Mouse (Mus musculus): ENCODE measurements around the gene Krt23. TPM values are rescaled to one million over a fixed set of nuclear protein-coding genes. Genes with fewer than 3 reads are reported as not detected.

Gene Krt23
- polyA plus RNA-seq, 1 experiment from 2014 or later: 0.26 TPM

DNA sequence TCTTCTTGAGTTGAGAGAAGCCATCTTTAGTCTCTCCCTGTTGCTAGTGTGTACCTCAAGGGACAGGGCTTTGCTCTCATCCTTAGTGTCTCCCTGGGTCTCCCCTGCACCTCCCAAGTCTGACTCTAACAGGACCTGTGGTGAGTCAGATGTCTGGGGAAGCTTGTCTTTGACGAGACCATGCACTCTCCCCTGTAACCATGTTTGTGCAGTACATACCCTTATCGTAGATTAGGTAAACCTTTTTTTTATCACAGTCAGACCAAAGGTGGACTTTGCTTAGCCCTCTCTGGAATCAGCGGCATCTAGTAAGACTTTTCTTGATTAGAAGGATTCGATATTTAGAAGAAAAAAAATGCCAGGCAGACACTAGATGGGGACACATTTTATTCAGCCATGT lies 38.9 kb downstream of the Krt23 start:
- no peaks in the 10 kb centered on the region for H3K27me3 ChIP-seq
- no peak overlapping the region for H3K4me2 ChIP-seq
- peaks cover 7% of the 10 kb centered on the region; the same call in 1 of the 2 replicates for H3K4me1 ChIP-seq (replicated peaks)
- H3K9me3 ChIP-seq: no peaks in the 10 kb centered on the region
- H3K4me3 ChIP-seq (replicated peaks): no peak overlapping the region
- no peak overlapping the region for H3K9ac ChIP-seq (replicated peaks)
- no peak overlapping the region for H3K27ac ChIP-seq
- WGBS: 90% methylated on average over 4 of the region's 4 CpGs
- no peak for ATAC-seq (ENCODE audit: insufficient number of reproducible peaks, insufficient read depth, low FRiP score, low TSS enrichment, low read depth)
- no peaks in the 10 kb centered on the region for H3K36me3 ChIP-seq

- Histone ChIP-seq H3K4me1 (replicated peaks) (peaks cover 7% of the 10 kb centered on the region; the same call in 1 of the 2 replicates), H3K9ac (replicated peaks) (no peak overlapping the region), H3K9me3 (no peaks in the 10 kb centered on the region), H3K36me3 (no peaks in the 10 kb centered on the region), H3K27ac (no peak overlapping the region), H3K27me3 (peaks cover 4% of the 10 kb centered on the region; the same call in 1 of the 2 replicates), H3K4me3 (replicated peaks) (no peak overlapping the region), H3K4me2 (no peak overlapping the region)
- 44% methylated on average over 2 of the region's 2 CpGs for WGBS
- no peak for ATAC-seq (ENCODE audit: insufficient number of reproducible peaks, insufficient read depth, low FRiP score, low TSS enrichment, low read depth)
Measured at GRCm38 (mm10) chr11:99448769-99449168, 44.2 kb downstream of the Krt23 start.

- Histone ChIP-seq H3K4me2 (no peak overlapping the region), H3K36me3 (no peaks in the 10 kb centered on the region), H3K9me3 (no peaks in the 10 kb centered on the region), H3K4me1 (replicated peaks) (peaks cover 5% of the 10 kb centered on the region; the same call in 1 of the 2 replicates), H3K27ac (no peak overlapping the region), H3K4me3 (replicated peaks) (no peak overlapping the region), H3K9ac (replicated peaks) (no peak overlapping the region), H3K27me3 (no peaks in the 10 kb centered on the region)
- WGBS: 68% methylated on average over 8 of the region's 8 CpGs
- no peak for ATAC-seq (ENCODE audit: insufficient number of reproducible peaks, insufficient read depth, low FRiP score, low TSS enrichment, low read depth)
Measured at GRCm38 (mm10) chr11:99441220-99441619, 51.7 kb downstream of the Krt23 start.

DNA sequence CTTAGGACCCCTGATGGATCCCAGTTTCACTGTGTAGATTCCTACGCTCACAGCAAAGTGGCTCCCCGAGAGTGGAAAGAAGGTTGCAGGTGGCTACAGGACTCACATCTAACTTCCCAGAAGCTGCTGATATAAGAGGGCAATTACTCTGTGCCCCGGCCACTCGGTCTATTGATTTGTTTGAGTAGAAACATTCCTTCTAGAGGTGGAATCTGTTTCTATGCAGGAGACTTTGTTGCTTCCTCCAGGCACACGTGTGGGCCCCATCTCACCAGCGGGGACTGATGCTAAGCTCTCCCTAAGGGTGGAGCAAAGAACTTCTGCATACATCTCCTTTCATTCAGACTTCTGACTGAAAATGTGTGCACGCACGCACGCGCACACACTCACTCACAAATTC lies 53.5 kb downstream of the Krt23 start:
- H3K27ac ChIP-seq: no peak overlapping the region
- WGBS: 62% methylated on average over 10 of the region's 10 CpGs

DNA sequence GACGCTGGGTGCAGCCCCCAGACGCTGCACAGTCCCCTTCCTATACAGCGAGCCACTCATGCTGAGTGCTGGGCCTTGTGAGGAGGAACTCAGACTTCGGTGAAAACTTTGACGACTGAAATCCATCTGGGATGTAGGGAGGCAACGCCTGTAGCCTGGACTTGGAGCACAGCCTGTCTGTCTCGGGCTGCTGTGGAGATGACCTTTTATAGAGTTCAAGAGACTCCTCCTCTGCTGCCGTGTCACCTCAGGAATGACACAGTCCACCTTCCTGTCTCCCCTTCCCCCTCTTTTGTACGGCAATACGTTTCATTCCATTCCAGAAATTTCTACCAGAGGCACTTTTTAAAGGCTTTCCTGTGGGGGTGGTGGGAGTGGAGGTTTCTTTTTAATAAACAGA lies 55.0 kb downstream of the Krt23 start, which contains the start of gene Krt20:
Gene Krt20, minus strand, starts transcription at position 179 of the 400 bp plus-strand sequence.
- no peaks in the 10 kb centered on the region for H3K9me3 ChIP-seq
- no peak within 1 kb of the TSS for H3K9ac ChIP-seq (replicated peaks)
- no peak for ATAC-seq (ENCODE audit: insufficient number of reproducible peaks, insufficient read depth, low FRiP score, low TSS enrichment, low read depth)
- peaks cover 5% of the 10 kb centered on the region; the same call in 1 of the 2 replicates for H3K4me1 ChIP-seq (replicated peaks)
- 42% methylated on average over 10 of the region's 10 CpGs for WGBS
- no peaks in the 10 kb centered on the region for H3K27me3 ChIP-seq
- H3K4me2 ChIP-seq: no peak within 1 kb of the TSS
- no peak within 1 kb of the TSS for H3K27ac ChIP-seq
- H3K36me3 ChIP-seq: no peaks in the 10 kb centered on the region
- H3K4me3 ChIP-seq (replicated peaks): no peak within 1 kb of the TSS

More for the DNA sequence above, 53.5 kb downstream of the Krt23 start:
- no peaks in the 10 kb centered on the region for H3K9me3 ChIP-seq
- no peak overlapping the region for H3K4me2 ChIP-seq
- H3K36me3 ChIP-seq: no peaks in the 10 kb centered on the region
- no peaks in the 10 kb centered on the region for H3K27me3 ChIP-seq
- H3K9ac ChIP-seq (replicated peaks): no peak overlapping the region
- H3K4me1 ChIP-seq (replicated peaks): peaks cover 5% of the 10 kb centered on the region; the same call in 1 of the 2 replicates
- no peak overlapping the region for H3K4me3 ChIP-seq (replicated peaks)
- no peak for ATAC-seq (ENCODE audit: insufficient number of reproducible peaks, insufficient read depth, low FRiP score, low TSS enrichment, low read depth)

DNA sequence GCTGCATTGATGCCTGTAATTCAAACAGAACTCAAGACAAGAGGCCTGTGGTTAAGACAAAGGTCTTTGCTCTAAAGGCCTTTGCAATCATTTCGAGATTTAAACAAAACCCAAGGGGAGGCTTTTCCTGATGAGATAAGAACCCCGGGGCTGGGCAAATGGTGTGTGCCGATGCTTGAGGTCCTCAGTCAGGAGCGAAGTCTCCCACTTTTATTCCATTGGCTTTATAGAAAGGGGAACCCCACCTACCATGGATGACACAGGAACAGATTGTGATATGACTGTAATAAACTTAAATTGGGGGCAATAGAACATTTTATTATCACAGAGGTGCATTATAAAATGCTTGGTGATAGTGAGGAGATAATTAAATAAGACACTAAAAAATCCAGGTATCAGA lies 56.3 kb downstream of the Krt23 start:
- H3K27me3 ChIP-seq: no peaks in the 10 kb centered on the region
- ATAC-seq (ENCODE audit: insufficient number of reproducible peaks, insufficient read depth, low FRiP score, low TSS enrichment, low read depth): no peak
- H3K4me3 ChIP-seq (replicated peaks): no peak overlapping the region
- H3K4me1 ChIP-seq (replicated peaks): peaks cover 5% of the 10 kb centered on the region; the same call in 1 of the 2 replicates
- no peaks in the 10 kb centered on the region for H3K36me3 ChIP-seq
- H3K27ac ChIP-seq: no peak overlapping the region
- WGBS: 86% methylated on average over 4 of the region's 4 CpGs
- no peaks in the 10 kb centered on the region for H3K9me3 ChIP-seq
- no peak overlapping the region for H3K4me2 ChIP-seq
- H3K9ac ChIP-seq (replicated peaks): no peak overlapping the region

DNA sequence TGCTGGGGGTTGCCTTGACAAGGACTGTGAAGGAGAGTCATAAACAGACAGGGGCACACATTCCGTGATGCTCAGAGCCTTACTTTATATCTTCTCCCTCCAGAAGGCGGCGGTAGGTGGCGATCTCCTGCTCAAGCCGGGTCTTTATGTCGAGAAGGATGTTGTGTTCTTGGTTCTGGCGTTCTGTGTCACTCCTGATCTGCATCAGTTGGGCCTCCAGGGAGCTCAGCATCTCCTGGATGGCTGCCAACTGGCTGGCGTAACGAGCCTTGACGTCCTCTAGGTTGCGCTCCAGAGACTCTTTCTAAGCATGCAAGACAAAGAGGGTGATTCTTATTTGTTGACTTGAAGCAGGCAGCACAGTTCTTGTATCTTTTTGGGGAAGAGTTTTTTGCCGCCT lies 62.3 kb downstream of the Krt23 start:
- no peaks in the 10 kb centered on the region for H3K9me3 ChIP-seq
- H3K27me3 ChIP-seq: no peaks in the 10 kb centered on the region; the same call in 1 of the 2 replicates
- H3K4me1 ChIP-seq (replicated peaks): no peaks in the 10 kb centered on the region
- H3K4me2 ChIP-seq: no peak overlapping the region
- H3K4me3 ChIP-seq (replicated peaks): no peak overlapping the region
- H3K36me3 ChIP-seq: no peaks in the 10 kb centered on the region
- WGBS: 53% methylated on average over 12 of the region's 12 CpGs
- H3K9ac ChIP-seq (replicated peaks): no peak overlapping the region
- H3K27ac ChIP-seq: no peak overlapping the region
- ATAC-seq (ENCODE audit: insufficient number of reproducible peaks, insufficient read depth, low FRiP score, low TSS enrichment, low read depth): no peak

Other genes starting within 250 kb of the Krt23 start
- gene Krt222, start 249.1 kb downstream of the Krt23 start, polyA plus RNA-seq (2016; fragmentation: Nextera tagmentation; extraction: Ambion mirVana): 0.15 and 0.36 TPM in 2 replicates
- gene Krt24, start 207.9 kb downstream of the Krt23 start, polyA plus RNA-seq (2016; fragmentation: Nextera tagmentation; extraction: Ambion mirVana): 0.21 and 0.41 TPM in 2 replicates
- not detected in 2 replicates for gene Krt25, start 170.2 kb downstream of the Krt23 start, polyA plus RNA-seq (2016; fragmentation: Nextera tagmentation; extraction: Ambion mirVana)
- gene Krt26, start 155.2 kb downstream of the Krt23 start, polyA plus RNA-seq (2016; fragmentation: Nextera tagmentation; extraction: Ambion mirVana): not detected in 2 replicates
- not detected in 2 replicates for gene Krt27, start 142.0 kb downstream of the Krt23 start, polyA plus RNA-seq (2016; fragmentation: Nextera tagmentation; extraction: Ambion mirVana)
- gene Krt28, start 118.2 kb downstream of the Krt23 start, polyA plus RNA-seq (2016; fragmentation: Nextera tagmentation; extraction: Ambion mirVana): 0.13 TPM in 1 of 2 replicates, not detected in the other
- gene Krt10, start 103.8 kb downstream of the Krt23 start, polyA plus RNA-seq (2016; fragmentation: Nextera tagmentation; extraction: Ambion mirVana): 34.3 and 35.3 TPM in 2 replicates
- gene Krt12, start 70.9 kb downstream of the Krt23 start, polyA plus RNA-seq (2016; fragmentation: Nextera tagmentation; extraction: Ambion mirVana): not detected in 2 replicates
- gene Krt20, start 55.0 kb downstream of the Krt23 start, polyA plus RNA-seq (2016; fragmentation: Nextera tagmentation; extraction: Ambion mirVana): 0.18 and 0.42 TPM in 2 replicates
- not detected in 2 replicates for gene Krt39, start 28.2 kb upstream of the Krt23 start, polyA plus RNA-seq (2016; fragmentation: Nextera tagmentation; extraction: Ambion mirVana)
- not detected in 2 replicates for gene Krt40, start 50.0 kb upstream of the Krt23 start, polyA plus RNA-seq (2016; fragmentation: Nextera tagmentation; extraction: Ambion mirVana)
- not detected in 2 replicates for gene Krtap3-3, start 57.7 kb upstream of the Krt23 start, polyA plus RNA-seq (2016; fragmentation: Nextera tagmentation; extraction: Ambion mirVana)
- gene Krtap3-2, start 63.7 kb upstream of the Krt23 start, polyA plus RNA-seq (2016; fragmentation: Nextera tagmentation; extraction: Ambion mirVana): not detected in 2 replicates
- gene Gm11939, start 66.3 kb upstream of the Krt23 start, polyA plus RNA-seq (2016; fragmentation: Nextera tagmentation; extraction: Ambion mirVana): not detected in 2 replicates
- not detected in 2 replicates for gene Krtap3-1, start 73.5 kb upstream of the Krt23 start, polyA plus RNA-seq (2016; fragmentation: Nextera tagmentation; extraction: Ambion mirVana)
- gene Krtap1-5, start 87.9 kb upstream of the Krt23 start, polyA plus RNA-seq (2016; fragmentation: Nextera tagmentation; extraction: Ambion mirVana): not detected in 2 replicates
- not detected in 2 replicates for gene Krtap1-4, start 90.5 kb upstream of the Krt23 start, polyA plus RNA-seq (2016; fragmentation: Nextera tagmentation; extraction: Ambion mirVana)
- not detected in 2 replicates for gene Krtap1-3, start 98.2 kb upstream of the Krt23 start, polyA plus RNA-seq (2016; fragmentation: Nextera tagmentation; extraction: Ambion mirVana)
- gene Krtap9-3, start 105.0 kb upstream of the Krt23 start, polyA plus RNA-seq (2016; fragmentation: Nextera tagmentation; extraction: Ambion mirVana): not detected in 2 replicates
- not detected in 2 replicates for gene Gm11938, start 110.2 kb upstream of the Krt23 start, polyA plus RNA-seq (2016; fragmentation: Nextera tagmentation; extraction: Ambion mirVana)
- gene Gm11937, start 117.1 kb upstream of the Krt23 start, polyA plus RNA-seq (2016; fragmentation: Nextera tagmentation; extraction: Ambion mirVana): not detected in 2 replicates
- not detected in 2 replicates for gene Krtap2-4, start 121.7 kb upstream of the Krt23 start, polyA plus RNA-seq (2016; fragmentation: Nextera tagmentation; extraction: Ambion mirVana)
- gene Gm11562, start 127.3 kb upstream of the Krt23 start, polyA plus RNA-seq (2016; fragmentation: Nextera tagmentation; extraction: Ambion mirVana): not detected in 2 replicates
- gene Krtap4-1, start 135.1 kb upstream of the Krt23 start, polyA plus RNA-seq (2016; fragmentation: Nextera tagmentation; extraction: Ambion mirVana): not detected in 2 replicates
- not detected in 2 replicates for gene Krtap4-2, start 141.9 kb upstream of the Krt23 start, polyA plus RNA-seq (2016; fragmentation: Nextera tagmentation; extraction: Ambion mirVana)
- not detected in 2 replicates for gene Krtap4-7, start 151.0 kb upstream of the Krt23 start, polyA plus RNA-seq (2016; fragmentation: Nextera tagmentation; extraction: Ambion mirVana)
- not detected in 2 replicates for gene Gm11555, start 157.1 kb upstream of the Krt23 start, polyA plus RNA-seq (2016; fragmentation: Nextera tagmentation; extraction: Ambion mirVana)
- gene Gm11563, start 165.8 kb upstream of the Krt23 start, polyA plus RNA-seq (2016; fragmentation: Nextera tagmentation; extraction: Ambion mirVana): not detected in 2 replicates
- gene Krtap4-6, start 172.8 kb upstream of the Krt23 start, polyA plus RNA-seq (2016; fragmentation: Nextera tagmentation; extraction: Ambion mirVana): not detected in 2 replicates
- gene Gm14190, start 197.6 kb upstream of the Krt23 start, polyA plus RNA-seq (2016; fragmentation: Nextera tagmentation; extraction: Ambion mirVana): not detected in 2 replicates
- not detected in 2 replicates for gene Gm14180, start 241.2 kb upstream of the Krt23 start, polyA plus RNA-seq (2016; fragmentation: Nextera tagmentation; extraction: Ambion mirVana)

Data from limb, embryonic 12.5 days (tissue).